Mouse (Mus musculus) C2C12 (cell line): Measurements from ENCODE around the gene Hist2h2bb.

Experiments used
- CEBPB ChIP-seq: IDR thresholded peaks from one replicate; pipeline ENCODE4 v1.6.1; 2011; ENCODE audit warnings: low read depth, mild to moderate bottlenecking, control low read depth, moderate library complexity
- CTCF ChIP-seq: IDR thresholded peaks from one replicate; pipeline ENCODE4 v1.5.1; 2011; ENCODE audit not compliant: control insufficient read depth, insufficient read depth, insufficient read length
- FOSL1 ChIP-seq: IDR thresholded peaks from one replicate; pipeline ENCODE4 v1.8.0; 2011; ENCODE audit warnings: mild to moderate bottlenecking, low read length; ENCODE audit not compliant: poor library complexity, insufficient read depth, severe bottlenecking
- MAX ChIP-seq: IDR thresholded peaks from one replicate; pipeline ENCODE4 v1.6.1; 2011; ENCODE audit warnings: mild to moderate bottlenecking, control low read depth
- MYOD1 ChIP-seq: IDR thresholded peaks from one replicate; pipeline ENCODE4 v1.6.1; 2011; ENCODE audit warnings: low read depth; ENCODE audit not compliant: control insufficient read depth, insufficient read length
- MYOG ChIP-seq: IDR thresholded peaks from one replicate; pipeline ENCODE4 v1.6.1; 2011; ENCODE audit not compliant: control insufficient read depth, insufficient read length; ENCODE audit errors: extremely low read depth
- USF1 ChIP-seq: IDR thresholded peaks from one replicate; pipeline ENCODE4 v1.6.1; 2011; ENCODE audit warnings: low read depth, mild to moderate bottlenecking, control low read depth, moderate library complexity

- TF ChIP-seq CTCF (no peak), FOSL1 (no peak), MAX (no peak), USF1 (no peak), CEBPB (no peak), MYOG (no peak), MYOD1 (no peak)
Measured at GRCm38 (mm10) chr3:96254683-96255355, 14.7 kb upstream of the Hist2h2bb start.
